Mouse (Mus musculus): ENCODE results near the gene Gm49387.
A peak's percentile ranks its signal among the peaks of the same experiment; 100 is the strongest.

The Gm49387 gene

DNA sequence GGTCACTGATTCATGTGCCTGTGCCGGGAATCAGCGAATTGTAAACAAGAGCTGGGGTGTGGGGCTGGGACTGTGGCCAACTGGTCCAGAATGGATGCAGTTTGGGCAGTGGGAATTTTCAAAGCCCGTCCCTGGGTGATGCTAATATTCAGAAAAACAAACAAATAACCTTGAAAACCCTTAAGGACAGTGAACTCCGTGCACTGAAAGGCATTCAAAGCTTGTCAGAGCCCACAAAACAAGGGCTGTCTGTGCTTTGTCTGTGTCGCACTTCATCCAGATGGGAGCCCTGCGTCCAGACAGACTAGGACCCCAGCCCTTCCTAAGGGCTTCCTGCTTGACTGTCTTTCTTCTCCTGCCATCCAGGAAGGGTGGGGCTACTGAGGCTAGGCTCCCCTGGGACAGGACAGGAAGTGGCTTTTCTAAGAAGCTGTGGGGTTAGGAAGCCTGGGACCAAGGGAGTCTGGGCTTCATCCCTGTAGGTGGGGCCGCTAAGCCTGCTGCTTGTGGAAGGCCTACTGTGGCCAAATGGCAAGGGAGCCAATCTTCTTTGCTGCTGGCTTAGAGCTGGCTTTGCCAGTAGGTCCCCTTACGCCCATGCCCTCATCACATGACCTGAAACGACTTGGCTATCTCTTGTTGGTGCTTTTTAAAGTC is 22.0 kb upstream of the Gm49387 start:
- DNase-seq (ENCODE audit: low read depth, low spot score): no peak

- DNase-seq (ENCODE audit: low read depth, low spot score): peak; percentile 82
Measured at GRCm38 (mm10) chr14:31661671-31662554, 21.2 kb upstream of the Gm49387 start.

DNA sequence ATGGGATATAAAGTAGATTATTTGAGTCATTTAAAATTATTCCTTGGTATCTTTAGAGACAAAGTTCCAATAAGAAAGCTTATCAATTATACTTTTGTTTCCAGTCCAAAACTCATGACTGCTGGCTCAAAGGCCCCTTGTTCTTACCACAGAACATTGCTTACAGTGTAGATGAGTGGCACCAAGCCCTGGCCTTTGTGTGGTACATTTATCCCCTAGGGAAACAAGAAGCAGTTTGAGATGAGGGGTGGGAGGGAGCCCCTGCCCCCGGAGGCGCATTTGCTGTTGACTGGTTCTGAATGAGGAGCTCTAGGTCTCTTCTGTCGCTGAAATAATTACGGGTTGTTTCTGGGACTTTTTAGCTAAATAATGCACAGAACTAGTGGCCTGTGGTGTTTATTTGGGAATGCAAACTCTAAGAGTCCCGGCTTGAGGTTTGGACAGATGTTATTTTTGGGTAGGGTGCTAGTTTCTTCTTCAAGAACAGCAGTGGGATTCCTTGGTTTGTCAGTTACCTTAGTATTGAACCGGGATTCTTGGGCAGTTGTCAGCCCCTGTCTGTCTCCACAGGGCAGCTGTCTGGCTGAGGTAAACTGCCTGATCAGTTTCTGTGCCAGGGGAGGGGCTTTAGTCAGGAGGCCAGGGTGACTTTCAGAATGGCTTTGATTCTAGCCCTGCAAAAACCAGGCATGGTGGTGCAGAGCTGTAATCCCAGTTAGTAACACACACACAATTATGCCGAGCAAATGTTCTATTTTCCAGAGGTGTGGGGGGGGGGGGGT is 19.8 kb upstream of the Gm49387 start:
- DNase-seq (ENCODE audit: low read depth, low spot score): no peak

GRCm38 (mm10) chr14:31659501-31660181 is 19.0 kb upstream of the Gm49387 start:
- DNase-seq (ENCODE audit: low read depth, low spot score): no peak

- DNase-seq (ENCODE audit: low read depth, low spot score): no peak
Measured at GRCm38 (mm10) chr14:31658126-31658680, 17.5 kb upstream of the Gm49387 start.

- DNase-seq (ENCODE audit: low read depth, low spot score): peak; percentile 63
Measured at GRCm38 (mm10) chr14:31656857-31657645, 16.4 kb upstream of the Gm49387 start.

GRCm38 (mm10) chr14:31656386-31656785 is 15.7 kb upstream of the Gm49387 start:
- DNase-seq (ENCODE audit: low read depth, low spot score): no peak

DNA sequence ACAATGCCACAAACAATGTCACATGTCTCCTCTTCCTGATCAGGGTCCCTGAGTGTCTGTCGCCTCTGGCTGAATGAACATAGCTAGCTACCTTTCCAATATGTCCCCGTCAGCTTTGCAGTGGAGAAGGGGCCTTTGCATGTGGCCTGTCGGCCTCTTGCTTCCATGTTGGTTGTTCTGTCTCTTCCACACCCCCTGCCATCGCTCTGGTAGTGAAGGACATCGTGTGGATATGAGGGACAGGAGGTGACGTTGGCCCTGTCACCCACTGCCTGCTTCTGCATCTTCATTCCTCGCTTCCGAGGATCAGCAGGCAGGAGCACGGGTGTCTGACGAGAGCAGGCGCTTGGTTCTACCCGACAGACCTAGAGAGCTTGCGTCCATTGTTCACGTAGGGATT is 14.7 kb upstream of the Gm49387 start:
- no peak for DNase-seq (ENCODE audit: low read depth, low spot score)

GRCm38 (mm10) chr14:31654816-31655215 is 14.1 kb upstream of the Gm49387 start:
- DNase-seq (ENCODE audit: low read depth, low spot score): no peak

- DNase-seq (ENCODE audit: low read depth, low spot score): no peak
Measured at GRCm38 (mm10) chr14:31653101-31653875, 12.6 kb upstream of the Gm49387 start.

DNA sequence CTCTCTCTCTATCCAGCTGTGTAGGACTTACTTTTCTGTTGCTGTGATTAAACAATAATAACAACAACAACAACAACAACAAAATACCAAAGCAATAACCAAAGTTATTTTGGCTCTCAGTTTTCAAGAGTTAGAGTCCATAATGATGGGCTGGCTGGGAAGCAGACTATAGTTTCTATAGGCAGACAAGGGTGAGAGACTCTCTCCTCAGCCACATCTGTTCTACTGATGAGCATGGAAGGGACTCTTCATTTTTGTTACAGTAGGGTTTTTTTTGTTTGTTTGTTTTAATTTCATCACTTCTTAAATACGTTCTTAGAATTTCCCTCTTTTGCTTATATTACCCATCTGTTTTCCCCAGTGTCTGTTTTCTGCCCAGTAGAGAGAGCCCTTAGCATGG is 11.9 kb upstream of the Gm49387 start:
- no peak for DNase-seq (ENCODE audit: low read depth, low spot score)

GRCm38 (mm10) chr14:31652106-31652505 is 11.4 kb upstream of the Gm49387 start:
- no peak for DNase-seq (ENCODE audit: low read depth, low spot score)

DNA sequence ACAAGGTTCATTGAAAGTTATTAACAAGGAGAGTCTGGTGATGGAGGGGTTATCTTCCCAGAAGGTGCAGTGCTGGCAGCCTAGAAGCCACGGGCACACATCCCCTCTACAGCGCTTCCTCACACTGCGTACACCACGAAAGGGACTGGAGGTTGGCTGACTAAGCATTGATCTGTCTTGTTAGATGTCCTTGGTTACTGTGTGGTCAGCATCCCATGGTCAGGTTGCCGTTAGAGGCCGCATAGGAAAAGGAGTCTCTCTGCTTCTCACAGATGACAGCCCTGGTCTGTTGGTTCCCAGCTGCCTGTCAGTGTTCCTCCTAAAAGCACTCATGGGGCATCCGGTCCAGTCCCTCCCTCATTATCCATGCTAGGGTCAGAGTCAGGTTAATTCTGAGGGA is 10.5 kb upstream of the Gm49387 start:
- no peak for DNase-seq (ENCODE audit: low read depth, low spot score)

- no peak for DNase-seq (ENCODE audit: low read depth, low spot score)
Measured at GRCm38 (mm10) chr14:31650347-31650746, 9.7 kb upstream of the Gm49387 start.

GRCm38 (mm10) chr14:31647991-31648390 is 7.3 kb upstream of the Gm49387 start:
- no peak for DNase-seq (ENCODE audit: low read depth, low spot score)

DNA sequence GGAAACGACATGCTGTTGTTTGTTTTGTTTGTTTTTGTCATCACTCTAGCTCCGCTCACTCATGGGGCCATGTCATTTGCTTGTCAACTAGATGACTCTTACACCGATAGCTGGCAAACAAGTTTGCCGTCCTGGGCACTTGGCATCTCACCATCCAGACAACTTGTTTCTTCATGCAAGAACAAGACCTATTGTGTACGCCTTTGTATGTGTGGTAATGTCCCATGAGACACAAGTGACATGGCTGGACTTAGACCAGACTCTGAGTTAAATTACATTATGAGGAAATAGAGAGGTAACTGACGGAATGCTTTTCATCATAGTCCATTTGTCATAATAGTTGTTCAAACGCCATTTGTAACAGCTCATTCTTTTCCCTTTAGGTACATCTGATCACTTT is 5.2 kb upstream of the Gm49387 start:
- no peak for DNase-seq (ENCODE audit: low read depth, low spot score)

DNA sequence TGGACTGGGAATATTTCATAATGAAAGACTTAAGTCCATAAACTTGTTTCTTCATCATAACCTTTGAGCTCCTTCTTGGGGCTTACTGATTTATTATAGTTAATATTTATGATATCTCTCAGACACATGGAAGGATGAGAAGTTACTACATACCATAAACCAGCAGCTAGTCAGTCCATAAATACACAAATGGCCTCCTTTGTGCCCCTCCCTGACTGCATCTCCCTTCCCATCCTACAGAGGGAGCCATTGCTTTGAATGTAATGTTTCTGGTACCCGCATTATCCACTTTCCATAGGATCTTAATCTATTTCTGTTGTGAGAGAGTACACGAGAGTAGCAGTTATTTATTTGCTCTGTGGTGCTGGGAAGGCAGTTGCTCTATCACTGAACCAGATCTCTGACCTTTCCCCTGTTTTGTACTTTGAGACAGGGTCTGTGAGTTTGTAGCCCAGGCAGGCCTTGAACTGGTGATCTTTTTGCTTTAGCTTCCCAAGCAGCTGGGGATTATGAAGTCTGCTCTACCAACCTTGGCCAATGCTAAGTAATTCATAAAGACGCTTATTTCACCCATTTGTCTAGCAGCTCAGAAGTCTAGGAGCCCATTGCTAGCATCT is 4.4 kb upstream of the Gm49387 start:
- DNase-seq (ENCODE audit: low read depth, low spot score): no peak

DNA sequence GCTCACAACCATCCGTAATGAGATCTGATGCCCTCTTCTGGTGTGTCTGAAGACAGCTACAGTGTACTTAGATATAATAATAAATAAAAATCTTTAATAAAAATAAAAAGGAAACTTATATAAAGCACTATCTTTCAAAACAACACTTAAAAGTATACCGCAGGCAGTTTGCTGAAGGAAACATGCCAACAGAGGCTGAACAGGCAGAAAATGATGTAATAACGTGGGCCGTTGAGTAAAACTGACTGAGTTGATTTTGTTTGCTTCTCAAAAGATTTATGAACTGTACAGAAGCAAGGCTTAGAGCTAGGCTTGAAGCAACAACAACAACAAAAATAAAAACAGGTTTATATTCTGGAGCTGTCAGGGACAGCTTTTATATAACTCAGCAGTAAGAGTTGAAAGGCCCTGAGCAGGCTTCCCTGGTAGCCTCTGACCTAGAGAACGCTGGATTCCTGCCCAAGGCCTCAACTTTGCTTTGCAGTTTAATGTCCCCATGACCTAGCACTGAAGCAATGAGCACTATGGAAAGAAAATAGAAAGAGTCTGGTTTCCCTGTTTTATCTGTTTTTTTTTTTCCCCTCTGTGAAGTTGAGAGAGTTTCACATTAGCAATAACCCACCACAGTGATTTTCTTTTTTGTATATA is 3.6 kb upstream of the Gm49387 start:
- DNase-seq (ENCODE audit: low read depth, low spot score): no peak
